Mouse (Mus musculus): Measurements from ENCODE around the gene Tnk2. TPM values are rescaled to one million over a fixed set of nuclear protein-coding genes. Genes with fewer than 3 reads are reported as not detected.

Gene Tnk2
- total RNA-seq (2021) = 10 to 100 TPM; 40.0 to 44.8 TPM
- long read RNA-seq, experiment 1, partial matches to known transcripts = 9 of 13 reads
- long read RNA-seq, experiment 1, other reads (novel, unspliced or antisense) = 3 of 13 reads
- long read RNA-seq, experiment 2, partial matches to known transcripts = 17 of 23 reads
- long read RNA-seq, experiment 2, other reads (novel, unspliced or antisense) = 5 of 23 reads

DNA sequence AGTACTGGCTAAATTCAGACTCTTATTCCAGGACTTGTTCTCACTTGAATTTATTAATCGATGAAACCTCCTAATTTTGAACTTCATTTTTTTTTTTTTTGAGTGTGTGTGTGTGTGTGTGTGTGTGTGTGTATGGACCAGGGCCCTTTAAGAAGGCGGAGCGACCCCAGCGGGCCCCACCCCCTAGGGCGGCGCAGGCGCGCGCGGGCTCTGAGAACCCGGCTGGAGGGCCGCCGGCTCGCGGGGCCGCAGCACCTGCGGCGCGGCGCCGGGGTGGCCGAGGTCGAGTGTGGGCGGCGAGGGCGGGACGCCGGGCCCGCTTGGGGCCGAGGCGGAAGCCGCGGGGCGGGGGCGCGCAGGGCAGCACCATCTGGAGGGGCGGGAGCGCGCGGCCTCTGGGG is at the start of gene Tnk2:
Gene Tnk2, plus strand, starts transcription at position 214 of the 401 bp plus-strand sequence.
- intact Hi-C loops (cut with DNase I) = no loop called here

DNA sequence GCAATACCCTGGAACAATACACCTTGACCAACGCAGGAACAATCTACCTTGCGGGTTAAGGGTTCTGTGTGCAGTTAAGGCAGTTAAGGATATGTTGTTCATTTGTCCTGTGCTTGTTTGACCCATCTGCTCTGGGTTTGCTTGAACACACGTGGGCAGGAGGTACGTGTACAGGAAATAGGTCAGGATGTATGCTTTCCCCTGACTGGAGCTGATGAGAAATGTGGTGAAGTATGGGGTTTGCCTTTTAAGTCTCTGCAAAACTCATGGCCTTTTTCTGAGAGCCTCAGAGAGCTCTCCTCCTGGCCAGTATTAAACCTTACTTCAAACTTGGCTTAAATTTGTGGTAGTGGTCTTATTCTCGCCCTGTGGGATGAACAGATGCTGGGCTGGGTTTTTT is 49.8 kb upstream of the Tnk2 start:
- intact Hi-C loops (cut with DNase I) = no loop called here
- no peak for DNase-seq

More for the DNA sequence above, at the start of gene Tnk2:
- peak; percentile 83 to 84 for DNase-seq

DNA sequence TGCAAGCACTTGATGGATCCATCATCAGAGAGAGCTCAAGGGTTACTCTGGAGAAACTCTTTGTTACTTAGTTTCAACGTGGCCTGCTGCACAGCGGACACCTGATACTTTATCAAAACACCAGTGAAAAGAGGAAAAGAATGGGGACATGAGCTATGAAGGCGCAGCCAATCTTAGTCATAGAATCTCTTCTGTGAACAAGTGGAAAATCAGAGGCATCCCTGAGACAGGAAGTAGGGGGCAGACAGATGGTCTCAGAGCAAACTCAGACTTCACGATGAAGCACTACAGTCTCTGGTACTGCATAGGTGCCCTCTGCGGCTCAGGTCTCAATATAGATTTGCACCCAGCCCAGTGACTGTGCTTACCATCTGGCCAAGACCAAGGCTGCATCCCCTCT is 49.0 kb upstream of the Tnk2 start:
- DNase-seq = no peak
- intact Hi-C loops (cut with DNase I) = no loop called here

DNA sequence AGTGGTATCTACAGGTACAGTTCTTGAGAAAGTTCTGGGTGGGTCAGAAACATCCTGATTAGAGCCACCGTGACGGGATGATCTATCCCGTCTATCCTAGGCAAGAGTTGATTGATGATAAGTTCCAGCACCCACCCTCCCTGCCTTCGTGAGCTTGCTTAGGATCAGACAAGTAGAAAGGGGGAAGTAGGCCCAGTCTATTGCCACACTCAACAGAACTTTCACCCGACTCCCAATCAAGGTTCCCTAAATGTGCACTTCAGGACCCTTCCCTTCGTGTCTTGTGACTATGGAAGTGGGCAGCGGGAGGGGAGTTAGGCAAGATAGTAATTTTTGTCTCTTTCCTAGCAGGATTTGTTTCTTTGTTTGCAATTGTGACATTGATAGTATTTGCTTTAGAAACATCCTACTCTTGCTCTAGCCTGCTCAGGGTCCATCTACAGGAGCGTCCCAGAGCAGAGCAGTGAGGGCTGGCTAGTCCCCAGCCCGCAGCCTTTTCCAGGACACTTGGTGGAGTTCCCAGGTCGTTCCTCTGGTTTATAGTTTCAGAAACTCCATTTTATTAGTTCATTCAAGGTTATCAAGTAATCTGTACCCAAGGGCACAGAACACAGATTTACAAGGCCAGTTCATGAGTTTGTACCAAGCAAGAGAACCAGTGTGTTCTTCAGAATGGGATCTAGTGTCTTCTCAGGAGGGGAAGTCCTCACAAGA is 48.4 kb upstream of the Tnk2 start:
- intact Hi-C loops (cut with DNase I) = no loop called here
- no peak for DNase-seq

DNA sequence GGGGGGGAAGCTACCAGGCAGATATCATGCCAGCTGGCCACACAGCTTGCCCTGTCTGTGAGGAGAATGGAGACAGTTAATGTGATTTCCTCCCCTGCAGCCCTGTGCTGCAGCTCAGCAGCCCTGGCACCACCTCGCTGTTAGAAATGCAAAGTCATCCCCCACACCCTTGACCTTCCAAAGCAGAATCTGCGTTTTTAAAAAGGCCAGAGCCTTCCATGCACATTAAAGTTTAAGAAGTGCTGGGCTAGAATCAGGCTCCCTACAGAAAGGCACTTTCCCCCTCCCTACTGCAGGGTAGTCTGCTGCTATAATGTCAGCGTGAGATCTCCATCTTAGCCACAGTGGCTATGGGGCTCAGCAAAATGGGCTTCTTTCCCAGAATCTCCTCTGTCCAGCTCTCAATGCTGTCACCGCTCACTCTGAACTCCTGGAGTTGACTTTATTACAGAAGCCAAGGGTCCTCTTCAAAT is 45.7 kb upstream of the Tnk2 start:
- intact Hi-C loops (cut with DNase I) = no loop called here
- DNase-seq = peak in 1 of 2 experiments; percentile 15

DNA sequence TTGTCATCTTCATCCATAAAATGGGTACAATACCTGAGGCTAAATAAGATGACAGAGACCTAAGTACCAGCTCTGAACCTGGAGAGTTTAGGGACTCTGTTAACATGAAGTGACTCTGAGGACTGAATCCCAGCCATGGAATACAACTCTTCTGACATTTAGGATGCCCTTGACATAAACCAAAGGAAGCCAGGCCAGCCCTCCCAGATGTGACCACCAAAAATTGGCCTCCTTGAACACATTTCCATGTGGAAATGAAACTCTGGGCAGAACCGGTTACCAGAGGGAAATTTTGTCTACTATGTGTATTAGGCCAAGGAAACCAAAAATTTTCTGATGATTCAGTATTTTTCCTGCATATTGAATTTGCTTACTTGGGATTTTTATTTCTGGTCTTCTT is 44.5 kb upstream of the Tnk2 start:
- intact Hi-C loops (cut with DNase I) = no loop called here
- no peak for DNase-seq

DNA sequence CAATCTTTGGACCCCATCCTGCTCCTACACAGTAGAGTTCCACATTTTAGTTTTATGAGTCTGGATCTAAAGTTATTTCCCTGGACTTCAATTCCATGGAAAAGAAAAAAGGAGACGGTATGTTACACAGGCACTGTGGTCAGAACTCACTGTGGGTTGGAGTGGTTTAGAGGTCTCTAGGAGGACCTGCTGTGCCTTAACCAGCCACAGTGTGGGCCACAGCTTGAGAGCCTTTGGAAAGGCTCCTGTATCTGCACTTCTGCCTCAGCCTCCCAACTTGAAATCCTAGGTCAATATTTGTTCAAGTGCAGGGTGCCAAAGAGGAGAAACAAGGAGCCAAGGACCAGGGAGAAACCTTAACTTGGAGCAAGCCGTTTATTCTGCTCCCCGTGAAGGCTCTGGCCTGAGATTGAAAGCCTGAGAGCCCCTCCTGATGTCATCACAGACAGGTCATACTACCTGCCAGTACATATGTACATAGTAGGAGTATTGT is 41.4 kb upstream of the Tnk2 start:
- intact Hi-C loops (cut with DNase I) = no loop called here
- DNase-seq = no peak

DNA sequence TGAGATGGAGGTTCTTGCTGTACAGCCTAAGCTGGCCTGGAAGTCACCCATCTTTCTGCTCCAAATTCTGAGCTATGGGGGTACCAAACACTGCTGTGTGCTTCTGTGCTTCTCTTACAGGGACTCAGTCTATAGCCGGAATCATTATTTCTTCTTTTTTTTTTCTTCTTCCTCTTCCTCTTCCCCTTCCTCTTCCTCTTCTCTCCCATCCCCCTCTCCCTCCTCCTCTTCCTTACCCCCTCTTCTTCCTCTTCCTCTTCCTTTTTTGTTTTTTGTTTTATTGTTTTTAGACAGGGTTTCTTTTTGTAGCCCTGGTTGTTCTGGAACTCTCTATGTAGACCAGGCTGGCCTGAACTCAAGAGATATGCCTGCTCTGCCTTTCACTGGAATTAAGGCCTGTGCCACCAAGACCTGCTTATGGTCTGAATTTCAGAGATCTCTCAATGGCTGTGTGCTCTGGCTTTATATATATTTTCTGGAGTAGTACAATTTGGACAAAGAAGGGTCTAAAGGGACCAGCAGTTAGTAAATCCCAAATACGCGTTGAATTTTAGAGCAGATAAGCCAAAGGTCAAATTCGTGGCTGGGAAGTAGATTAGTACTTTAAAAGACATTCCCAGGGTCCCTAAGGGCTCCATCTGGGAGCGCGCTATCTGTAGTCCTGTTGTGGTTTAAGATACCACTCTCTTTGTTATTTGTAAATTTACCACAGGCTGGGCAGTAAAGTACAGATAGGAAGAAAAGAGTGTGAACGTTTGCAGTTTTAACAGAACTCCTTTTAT is 35.9 kb upstream of the Tnk2 start:
- DNase-seq = no peak
- intact Hi-C loops (cut with DNase I) = loop anchor here (5.0 kb wide), 2 partner anchors 40 to 100 kb away; no protein-coding TSS in a partner anchor

DNA sequence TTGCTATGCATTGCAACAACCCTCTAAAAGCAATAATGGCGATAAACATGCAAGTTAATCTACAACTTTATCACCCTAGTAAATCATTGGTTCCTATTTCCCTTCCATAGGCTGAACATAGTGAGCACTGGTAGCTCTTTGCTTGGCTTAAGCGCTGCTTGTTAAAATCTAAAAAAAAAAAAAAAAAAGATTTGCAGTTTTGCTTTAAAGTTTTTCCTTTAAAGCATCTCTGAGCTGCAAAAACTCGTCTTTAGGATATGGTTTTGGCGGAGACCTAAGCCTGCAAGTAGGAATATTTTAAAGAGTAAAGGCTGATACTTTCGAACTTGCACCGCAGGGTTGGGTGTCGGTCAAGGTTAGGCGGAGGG is 35.3 kb upstream of the Tnk2 start:
- DNase-seq = no peak
- intact Hi-C loops (cut with DNase I) = loop anchor here (5.0 kb wide), 2 partner anchors 41 to 101 kb away; no protein-coding TSS in a partner anchor

DNA sequence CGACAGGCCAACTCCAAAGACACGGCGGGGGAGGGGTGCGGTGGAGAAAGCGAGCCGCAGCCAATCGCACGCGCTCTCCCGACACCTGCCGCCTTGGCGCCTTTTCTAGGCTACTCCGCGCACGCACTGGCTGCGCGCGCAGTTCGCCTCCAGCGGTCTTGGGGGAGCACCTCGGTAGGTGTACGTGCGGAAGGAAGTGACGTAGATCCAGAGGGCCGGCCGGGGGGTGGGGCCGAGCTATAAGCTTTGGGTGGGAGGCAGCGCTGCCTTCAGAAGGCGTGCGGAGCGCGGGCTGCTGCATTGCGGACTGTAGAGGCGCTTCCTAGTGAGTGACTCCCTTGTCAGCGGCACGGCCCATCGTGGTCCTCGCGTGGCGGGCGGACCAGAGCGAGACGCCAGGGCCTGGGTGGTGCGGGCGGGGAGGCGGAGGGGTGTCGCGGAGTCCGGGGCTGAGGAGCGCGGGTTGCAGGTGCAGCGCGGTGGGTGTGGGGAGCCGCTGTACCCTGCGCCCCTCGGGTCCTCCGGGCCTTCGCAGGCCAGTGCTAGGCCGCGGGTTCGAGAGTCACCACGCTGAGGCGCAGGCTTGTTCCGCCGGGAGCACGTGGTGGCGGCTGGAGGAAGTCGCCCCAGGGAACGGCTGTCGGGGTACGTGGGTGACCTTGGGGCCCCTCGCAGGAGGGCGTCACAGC is 34.8 kb upstream of the Tnk2 start, which contains the start of gene Tfrc:
Gene Tfrc, plus strand, starts transcription at position 209 of the 689 bp plus-strand sequence.
- intact Hi-C loops (cut with DNase I) = loop anchor here (5.0 kb wide), 2 partner anchors 42 to 102 kb away; no protein-coding TSS in a partner anchor
- DNase-seq = peak; percentile 89

DNA sequence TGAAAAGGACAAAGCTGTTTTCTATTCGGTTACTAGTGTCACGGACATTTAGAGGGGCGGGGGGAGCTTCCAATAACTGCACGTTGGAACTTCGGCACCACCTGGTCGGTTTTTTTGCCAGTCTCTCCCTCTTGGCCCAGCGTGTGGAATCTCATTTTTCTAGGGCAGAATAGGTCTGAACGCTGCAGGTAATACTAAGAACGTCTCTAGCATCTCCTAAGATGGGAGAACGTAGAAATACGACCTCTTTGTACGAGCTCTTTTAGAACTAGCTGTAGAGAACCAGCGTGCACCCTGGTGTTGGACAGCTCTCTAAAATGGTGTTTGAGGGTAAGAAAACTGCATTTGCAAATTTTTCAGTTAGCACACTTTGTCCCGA is 34.3 kb upstream of the Tnk2 start:
- intact Hi-C loops (cut with DNase I) = loop anchor here (5.0 kb wide), 2 partner anchors 42 to 102 kb away; no protein-coding TSS in a partner anchor

DNA sequence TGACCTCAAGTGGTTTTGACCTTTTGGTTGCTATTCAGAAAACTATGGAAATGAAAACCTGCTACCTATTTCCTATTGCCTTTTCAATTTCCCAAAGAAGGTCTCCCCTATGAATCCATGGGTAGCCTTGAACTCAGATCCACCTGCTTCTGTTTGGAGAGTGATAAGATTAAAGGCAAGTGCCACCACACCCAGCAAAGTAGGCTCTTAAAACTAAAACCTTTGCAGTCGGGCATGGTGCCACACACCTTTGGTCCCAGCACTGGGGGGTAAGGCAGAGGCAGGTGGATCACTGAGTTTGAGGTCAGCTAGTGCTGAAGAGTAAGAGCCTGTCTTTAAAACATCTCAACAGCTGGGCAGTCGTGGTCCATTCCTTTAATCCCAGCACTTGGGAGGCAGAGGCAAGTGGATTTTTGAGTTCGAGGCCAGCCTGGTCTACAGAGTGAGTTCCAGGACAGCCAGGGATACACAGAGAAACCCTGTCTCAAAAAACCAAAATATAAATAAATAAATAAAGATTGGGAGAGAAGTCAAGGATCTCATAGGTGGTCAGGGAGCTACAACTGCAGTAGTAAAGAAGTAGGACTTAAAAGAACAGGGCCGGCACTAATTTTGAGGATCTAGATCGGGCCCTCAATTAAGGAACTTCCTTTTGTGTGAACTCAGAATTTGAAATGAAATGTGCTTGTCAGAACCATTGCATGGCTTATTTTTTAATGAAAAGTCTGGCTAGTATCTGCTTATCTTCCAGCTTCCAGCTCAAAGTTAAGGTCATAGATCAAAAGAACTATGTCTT is 33.0 kb upstream of the Tnk2 start:
- no peak for DNase-seq
- intact Hi-C loops (cut with DNase I) = no loop called here

More for the DNA sequence above, 34.3 kb upstream of the Tnk2 start:
- no peak for DNase-seq

DNA sequence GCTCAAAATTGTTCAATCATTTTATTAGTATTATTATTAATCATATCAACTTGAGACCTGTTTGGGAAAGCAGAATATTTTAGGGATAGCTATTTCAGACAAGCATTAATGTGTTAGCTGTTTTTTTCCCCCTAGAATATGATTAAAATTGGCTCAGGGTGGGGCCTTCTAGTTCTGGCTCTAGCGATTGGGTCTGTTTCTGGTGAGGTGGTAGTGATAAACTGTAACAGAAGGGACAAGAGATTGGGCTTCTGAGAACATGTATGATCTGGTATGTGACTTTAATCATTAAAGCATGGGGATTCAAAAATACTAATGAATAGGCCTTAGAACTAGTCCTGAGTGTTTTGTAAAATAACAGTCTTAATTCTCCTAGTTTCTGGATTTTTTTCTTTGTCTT is 31.6 kb upstream of the Tnk2 start:
- DNase-seq = no peak
- intact Hi-C loops (cut with DNase I) = no loop called here

DNA sequence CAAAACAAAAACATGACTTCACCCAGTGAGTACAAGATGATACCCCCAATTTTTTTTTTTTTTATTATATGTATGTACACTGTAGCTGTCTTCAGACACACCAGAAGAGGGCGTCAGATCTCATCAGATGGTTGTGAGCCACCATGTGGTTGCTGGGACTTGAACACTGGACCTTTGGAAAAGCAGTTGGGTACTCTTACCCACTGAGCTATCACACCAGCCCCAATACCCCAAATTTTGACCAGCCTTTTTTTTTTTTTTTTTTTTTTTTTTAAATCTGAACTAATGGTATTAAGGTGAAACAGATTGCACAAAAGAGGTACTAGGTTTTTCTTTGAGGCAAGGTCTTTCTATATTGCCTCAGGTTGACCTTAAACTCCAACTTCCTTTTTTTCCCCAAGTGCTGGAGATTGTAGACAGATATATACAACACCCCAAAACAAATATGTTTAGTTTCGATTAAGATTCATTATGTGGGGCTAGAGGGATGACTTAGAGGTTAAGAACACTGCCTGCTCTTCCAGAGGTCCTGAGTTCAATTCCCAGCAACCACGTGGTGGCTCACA is 30.3 kb upstream of the Tnk2 start:
- no peak for DNase-seq

DNA sequence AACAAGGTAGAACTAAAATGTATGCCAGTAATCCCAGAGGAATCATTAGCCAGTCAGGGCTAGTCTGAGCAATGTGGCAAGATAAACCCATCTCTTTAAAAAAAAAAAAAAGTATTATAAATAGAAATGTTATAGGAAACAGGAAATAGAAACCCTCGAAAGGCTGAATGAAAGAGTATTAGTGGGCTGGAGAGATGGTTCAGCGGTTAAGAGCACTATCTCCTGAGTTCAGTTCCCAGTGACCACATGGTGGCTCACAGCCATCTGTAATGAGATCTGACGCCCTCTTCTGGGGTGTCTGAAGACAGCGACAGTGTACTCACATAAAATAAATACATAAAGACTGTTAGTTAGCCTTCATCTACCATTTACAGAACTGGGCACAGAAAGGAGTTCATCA is 29.6 kb upstream of the Tnk2 start:
- intact Hi-C loops (cut with DNase I) = no loop called here
- no peak for DNase-seq

More for the DNA sequence above, 30.3 kb upstream of the Tnk2 start:
- intact Hi-C loops (cut with DNase I) = no loop called here

DNA sequence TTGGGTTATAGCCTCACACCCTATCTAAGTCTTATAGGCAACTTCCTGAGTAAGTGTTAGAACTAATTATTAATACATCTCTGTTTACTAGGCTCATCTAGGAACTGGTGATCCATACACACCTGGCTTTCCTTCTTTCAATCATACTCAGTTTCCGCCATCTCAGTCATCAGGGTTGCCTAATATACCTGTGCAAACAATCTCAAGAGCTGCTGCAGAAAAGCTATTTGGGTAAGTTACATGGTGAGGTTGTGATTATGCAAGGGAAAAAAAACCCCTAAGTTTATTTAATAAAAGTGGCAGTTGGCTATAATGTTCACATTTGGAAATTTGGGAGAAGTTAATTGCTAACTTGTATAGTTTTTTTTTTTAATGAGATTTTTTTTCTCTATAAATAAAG is 24.7 kb upstream of the Tnk2 start:
- no peak for DNase-seq
- intact Hi-C loops (cut with DNase I) = no loop called here

DNA sequence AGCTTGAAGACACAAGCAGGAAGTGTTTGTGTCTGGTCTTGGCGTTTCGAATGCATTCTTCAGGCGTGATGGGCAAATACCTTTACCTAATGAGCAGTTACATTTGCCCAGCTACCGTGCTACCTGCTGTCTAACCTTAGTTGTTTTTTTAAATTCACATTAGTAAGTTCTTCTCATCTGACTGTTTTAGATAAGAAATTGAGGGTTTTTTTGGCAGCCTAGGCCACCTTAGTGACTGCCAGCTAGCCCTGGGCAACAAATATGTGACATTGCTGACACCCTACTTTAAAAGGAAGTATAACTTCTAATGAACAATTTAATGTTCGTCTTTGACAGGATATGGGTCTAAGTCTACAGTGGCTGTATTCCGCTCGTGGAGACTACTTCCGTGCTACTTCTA is 15.5 kb upstream of the Tnk2 start:
- DNase-seq = no peak
- intact Hi-C loops (cut with DNase I) = no loop called here

DNA sequence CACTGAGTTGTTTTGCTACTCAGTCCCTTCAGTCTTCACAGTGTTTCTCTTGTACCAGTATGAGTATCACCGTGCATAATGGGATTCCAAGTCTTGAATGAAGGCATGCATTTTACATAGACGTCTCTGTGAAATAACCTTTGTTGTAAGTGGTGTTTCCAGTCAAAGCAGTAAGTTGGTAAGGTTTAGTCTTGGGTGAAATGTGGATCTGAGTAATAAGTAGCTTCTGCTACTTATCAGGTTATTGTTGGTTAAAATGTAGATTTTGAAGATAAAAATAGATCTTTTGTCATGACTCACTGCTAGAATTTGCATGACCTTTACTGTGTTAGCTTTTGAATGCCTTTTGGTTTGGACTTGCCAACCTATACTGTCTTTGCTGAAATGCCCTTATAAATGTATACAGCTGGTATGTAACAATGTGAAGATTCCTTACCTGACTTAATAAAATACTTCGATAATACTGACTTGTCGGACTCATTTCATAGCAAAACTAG is 11.3 kb upstream of the Tnk2 start:
- no peak for DNase-seq
- intact Hi-C loops (cut with DNase I) = no loop called here

DNA sequence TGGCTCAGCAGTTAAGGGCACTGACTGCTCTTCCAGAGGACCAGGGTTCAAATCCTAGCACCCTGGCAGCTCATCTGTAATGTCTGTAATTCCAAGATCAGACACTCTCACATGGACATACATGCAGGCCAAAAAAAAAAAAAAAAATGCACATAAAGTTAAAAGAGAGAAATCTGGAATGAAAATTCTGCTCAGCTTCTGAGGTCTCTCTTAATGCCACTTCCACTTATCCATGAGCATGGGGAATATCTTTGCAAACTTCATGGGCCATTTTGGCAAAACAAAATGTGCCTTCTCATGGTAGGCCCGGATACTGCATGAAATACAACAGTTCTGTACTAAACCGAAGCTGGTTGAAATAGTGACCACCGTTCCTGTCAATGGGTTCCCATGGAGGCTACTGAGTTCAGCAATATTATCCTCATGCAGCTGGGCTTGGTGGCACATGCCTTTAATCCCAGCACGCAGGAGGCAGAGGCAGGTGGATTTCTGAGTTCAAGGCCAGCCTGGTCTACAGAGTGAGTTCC is 10.1 kb upstream of the Tnk2 start:
- no peak for DNase-seq
- intact Hi-C loops (cut with DNase I) = no loop called here
